Mouse (Mus musculus) forebrain, embryonic 16.5 days (tissue): Measurements from ENCODE around the gene Atp1a3. TPM values are rescaled to one million over a fixed set of nuclear protein-coding genes. Genes with fewer than 3 reads are reported as not detected.

Source experiments
- ATAC-seq: fragments of 200-750 bp; cut with Nextera tagmentation; 2 replicates; pipeline ENCODE4 v1.8.0; 2017; ENCODE audit warnings: mild to moderate bottlenecking, moderate library complexity
- H3K27ac ChIP-seq: fragments of 300-500 bp; sonication (generic); 2 replicates; pipeline ENCODE4 v1.5.1; 2014; ENCODE audit warnings: low read length, control low read depth
- H3K27me3 ChIP-seq: fragments of 300-500 bp; sonication (generic); replicated peaks from 2 replicates; pipeline ENCODE4 v1.6.1; 2014; ENCODE audit warnings: low read length; ENCODE audit not compliant: control insufficient read depth, insufficient read depth
- H3K36me3 ChIP-seq: fragments of 300-500 bp; sonication (generic); 2 replicates; pipeline ENCODE4 v1.6.1; 2014; ENCODE audit not compliant: control insufficient read depth, insufficient read depth
- H3K4me1 ChIP-seq: fragments of 300-500 bp; sonication (generic); replicated peaks from 2 replicates; pipeline ENCODE4 v1.6.1; 2014; ENCODE audit warnings: low read length; ENCODE audit not compliant: control insufficient read depth, insufficient read depth
- H3K4me2 ChIP-seq: fragments of 300-500 bp; sonication (generic); 2 replicates; pipeline ENCODE4 v1.6.1; 2014; ENCODE audit warnings: mild to moderate bottlenecking, low read length, control low read depth
- H3K4me3 ChIP-seq: fragments of 300-500 bp; sonication (generic); replicated peaks from 2 replicates; pipeline ENCODE4 v1.5.1; 2014; ENCODE audit warnings: mild to moderate bottlenecking, low read length, control low read depth
- H3K9ac ChIP-seq: fragments of 300-500 bp; sonication (generic); replicated peaks from 2 replicates; pipeline ENCODE4 v1.6.1; 2014; ENCODE audit warnings: low read depth, low read length, control low read depth
- H3K9me3 ChIP-seq: fragments of 300-500 bp; sonication (generic); 2 replicates; pipeline ENCODE4 v1.6.1; 2016; ENCODE audit warnings: low read length; ENCODE audit not compliant: control insufficient read depth
- WGBS: fragments of 180-500 bp; shearing (Covaris S2); extraction: QIAGEN DNeasy Blood & Tissue Kit; methylation state at CpG from one replicate; pipeline ENCODE4 v1.1.7; 2014; 5-methylcytosine and 5-hydroxymethylcytosine counted together
- polyA plus RNA-seq: library from polyadenylated mRNA; unstranded; fragments of >200 nt; fragmentation: Nextera tagmentation; extraction: Ambion mirVana; gene quantifications from 2 replicates; pipeline ENCODE4 v1.2.1, GENCODE M21; 2015

The Atp1a3 gene
- polyA plus RNA-seq, 1 experiment from 2014 or later = 278 TPM

- Histone ChIP-seq H3K27ac (no peak overlapping the region), H3K4me2 (no peak overlapping the region), H3K4me3 (no peak overlapping the region), H3K36me3 (peaks cover 42% of the 10 kb centered on the region), H3K9me3 (no peaks in the 10 kb centered on the region; the same call in 1 of the 2 replicates), H3K9ac (no peak overlapping the region), H3K4me1 (no peaks in the 10 kb centered on the region), H3K27me3 (no peaks in the 10 kb centered on the region)
- 89% methylated on average over 14 of the region's 14 CpGs for WGBS
- ATAC-seq = no peak
These were observed 17.8 kb downstream of the Atp1a3 start for GRCm38 (mm10) chr7:24987941-24988340.

DNA sequence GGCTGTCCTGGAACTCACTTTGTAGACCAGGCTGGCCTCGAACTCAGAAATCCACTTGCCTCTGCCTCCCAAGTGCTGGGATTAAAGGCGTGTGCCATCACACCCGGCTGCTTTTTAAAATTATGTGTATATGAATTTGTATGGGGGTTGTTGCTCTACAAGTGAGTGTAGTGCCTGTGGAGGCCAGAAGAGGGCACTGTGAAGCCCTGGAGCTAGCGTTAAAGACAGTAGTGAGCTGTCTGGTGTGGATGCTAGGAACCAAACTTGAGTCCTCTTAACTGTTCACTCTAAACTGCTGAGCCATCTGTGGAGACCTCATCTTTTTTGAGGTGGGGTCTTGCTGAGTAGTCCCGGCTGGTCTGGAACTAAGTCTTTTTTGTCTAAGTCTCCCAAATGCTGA lies 20.0 kb downstream of the Atp1a3 start:
- Histone ChIP-seq H3K36me3 (peaks cover 41% of the 10 kb centered on the region), H3K27ac (no peak overlapping the region), H3K4me1 (no peaks in the 10 kb centered on the region), H3K9ac (no peak overlapping the region), H3K9me3 (no peaks in the 10 kb centered on the region; the same call in 1 of the 2 replicates), H3K4me3 (no peak overlapping the region), H3K27me3 (no peaks in the 10 kb centered on the region), H3K4me2 (no peak overlapping the region)
- ATAC-seq = no peak
- 64% methylated on average over 5 of the region's 5 CpGs for WGBS

DNA sequence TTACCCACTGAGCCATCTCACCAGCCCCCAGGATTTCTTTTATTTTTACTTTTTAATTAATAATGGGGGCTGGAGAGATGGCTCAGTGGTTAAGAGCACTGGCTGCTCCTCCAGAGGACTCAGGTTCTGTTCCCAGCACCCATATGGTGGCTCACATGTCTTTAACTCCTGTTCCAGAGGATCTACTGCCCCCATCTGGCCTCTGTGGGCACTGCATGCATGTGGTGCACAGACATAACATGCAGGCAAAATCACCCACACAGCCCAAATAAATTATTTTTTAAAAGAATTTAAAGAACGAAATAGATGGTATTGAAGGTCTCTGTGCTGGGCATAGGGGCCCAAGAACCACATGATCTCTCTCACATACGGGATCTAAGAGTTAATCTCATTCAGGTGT lies 21.5 kb downstream of the Atp1a3 start:
- no peaks in the 10 kb centered on the region; the same call in 1 of the 2 replicates for H3K9me3 ChIP-seq
- no peak overlapping the region for H3K4me2 ChIP-seq
- no peaks in the 10 kb centered on the region for H3K27me3 ChIP-seq
- no peaks in the 10 kb centered on the region for H3K4me1 ChIP-seq
- 91% methylated on average over 2 of the region's 2 CpGs for WGBS
- no peak overlapping the region for H3K4me3 ChIP-seq
- no peak overlapping the region for H3K9ac ChIP-seq
- H3K27ac ChIP-seq = no peak overlapping the region
- peaks cover 43% of the 10 kb centered on the region for H3K36me3 ChIP-seq
- no peak for ATAC-seq

DNA sequence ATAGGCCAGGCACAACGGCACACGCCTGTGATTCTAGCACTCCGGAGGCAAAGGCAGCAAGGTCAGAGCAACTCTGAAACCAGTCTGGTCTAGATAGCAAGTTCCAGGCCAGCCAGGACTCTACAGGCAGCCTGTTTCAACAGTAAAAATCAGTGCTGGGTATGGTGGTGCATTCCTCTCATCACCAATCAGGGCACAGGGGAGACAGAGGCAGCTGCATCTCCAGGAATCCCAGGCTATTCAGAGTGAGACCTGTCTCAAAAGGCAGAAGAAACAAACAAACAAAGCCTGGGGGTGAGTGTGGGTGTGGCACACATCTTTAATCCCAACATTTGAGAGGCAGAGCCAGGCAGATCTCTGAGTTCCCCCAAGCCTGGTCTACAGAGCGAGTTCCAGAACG lies 22.4 kb downstream of the Atp1a3 start:
- no peaks in the 10 kb centered on the region for H3K4me1 ChIP-seq
- 90% methylated on average over 5 of the region's 5 CpGs for WGBS
- H3K27me3 ChIP-seq = no peaks in the 10 kb centered on the region
- H3K36me3 ChIP-seq = peaks cover 44% of the 10 kb centered on the region
- no peak overlapping the region for H3K27ac ChIP-seq
- H3K4me3 ChIP-seq = no peak overlapping the region
- no peaks in the 10 kb centered on the region; the same call in 1 of the 2 replicates for H3K9me3 ChIP-seq
- ATAC-seq = no peak
- H3K9ac ChIP-seq = no peak overlapping the region
- no peak overlapping the region for H3K4me2 ChIP-seq

GRCm38 (mm10) chr7:24980439-24980838 lies 25.3 kb downstream of the Atp1a3 start:
- Histone ChIP-seq H3K27me3 (no peaks in the 10 kb centered on the region), H3K4me1 (no peaks in the 10 kb centered on the region), H3K4me3 (no peak overlapping the region), H3K27ac (no peak overlapping the region), H3K36me3 (peaks cover 39% of the 10 kb centered on the region), H3K9me3 (no peaks in the 10 kb centered on the region; the same call in 1 of the 2 replicates), H3K9ac (no peak overlapping the region), H3K4me2 (no peak overlapping the region)
- WGBS = 86% methylated on average over 7 of the region's 7 CpGs
- ATAC-seq = no peak

- Histone ChIP-seq H3K9me3 (no peaks in the 10 kb centered on the region), H3K27me3 (no peaks in the 10 kb centered on the region), H3K9ac (no peak overlapping the region), H3K36me3 (peaks cover 28% of the 10 kb centered on the region), H3K4me1 (no peaks in the 10 kb centered on the region), H3K4me3 (no peak overlapping the region), H3K27ac (no peak overlapping the region), H3K4me2 (no peak overlapping the region)
- 88% methylated on average over 7 of the region's 7 CpGs for WGBS
- ATAC-seq = no peak
These were observed 27.0 kb downstream of the Atp1a3 start for GRCm38 (mm10) chr7:24978781-24979180.

DNA sequence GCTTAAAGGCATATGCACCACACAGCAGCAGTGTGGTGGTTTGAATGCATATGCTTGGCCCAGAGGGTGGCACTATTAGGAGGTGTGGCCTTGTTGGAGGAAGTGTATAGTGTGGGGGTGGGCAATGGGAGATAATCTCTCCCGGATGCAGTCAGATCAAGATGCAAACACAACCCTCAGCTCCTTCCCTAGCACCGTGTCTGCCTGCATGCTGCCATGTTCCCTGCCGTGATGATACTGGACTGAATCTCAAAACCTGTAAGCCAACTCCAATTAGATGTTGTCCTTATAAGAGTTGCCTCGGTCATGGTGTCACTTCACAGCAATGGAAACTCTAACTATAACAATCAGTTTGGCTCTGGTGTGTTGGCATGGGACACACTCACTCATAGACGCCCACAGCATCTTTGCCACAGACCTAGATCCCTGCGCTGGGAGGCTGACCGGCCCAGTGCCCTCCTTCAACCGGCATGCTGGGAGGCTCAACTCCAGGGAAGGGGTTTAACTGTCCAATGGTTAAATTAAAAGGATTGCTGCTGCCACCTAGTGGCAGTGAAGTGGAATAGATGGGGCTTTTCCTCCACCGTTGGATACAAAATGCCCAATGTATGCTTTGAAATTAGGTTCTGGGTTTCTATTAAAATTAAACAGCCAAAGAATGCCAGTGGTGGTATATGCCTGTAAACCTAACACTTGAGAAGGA lies 30.7 kb downstream of the Atp1a3 start:
- Histone ChIP-seq H3K27me3 (no peaks in the 10 kb centered on the region), H3K27ac (no peak overlapping the region), H3K4me2 (no peak overlapping the region), H3K36me3 (peaks cover 16% of the 10 kb centered on the region), H3K4me1 (peaks cover 11% of the 10 kb centered on the region), H3K9ac (no peak overlapping the region), H3K4me3 (no peak overlapping the region), H3K9me3 (no peaks in the 10 kb centered on the region)
- 29% methylated on average over 9 of the region's 9 CpGs for WGBS
- ATAC-seq = no peak

GRCm38 (mm10) chr7:24973902-24974301 lies 31.9 kb downstream of the Atp1a3 start:
- 75% methylated on average over 5 of the region's 5 CpGs for WGBS
- no peak overlapping the region for H3K4me2 ChIP-seq
- ATAC-seq = no peak

GRCm38 (mm10) chr7:24973208-24973607 lies 32.5 kb downstream of the Atp1a3 start:
- Histone ChIP-seq H3K9me3 (no peaks in the 10 kb centered on the region), H3K4me3 (no peak overlapping the region)

More at GRCm38 (mm10) chr7:24973902-24974301, 31.9 kb downstream of the Atp1a3 start:
- peaks cover 16% of the 10 kb centered on the region for H3K4me1 ChIP-seq
- no peak overlapping the region for H3K9ac ChIP-seq
- H3K4me3 ChIP-seq = no peak overlapping the region
- no peaks in the 10 kb centered on the region for H3K27me3 ChIP-seq
- H3K36me3 ChIP-seq = peaks cover 11% of the 10 kb centered on the region
- no peak overlapping the region for H3K27ac ChIP-seq
- H3K9me3 ChIP-seq = no peaks in the 10 kb centered on the region

More at GRCm38 (mm10) chr7:24973208-24973607, 32.5 kb downstream of the Atp1a3 start:
- no peak for ATAC-seq
- Histone ChIP-seq H3K36me3 (peaks cover 6% of the 10 kb centered on the region), H3K27me3 (no peaks in the 10 kb centered on the region), H3K9ac (no peak overlapping the region), H3K4me1 (peaks cover 16% of the 10 kb centered on the region), H3K4me2 (no peak overlapping the region), H3K27ac (no peak overlapping the region)
- WGBS = 81% methylated on average over 4 of the region's 4 CpGs
